Mouse (Mus musculus): ENCODE results near the gene Bbs4. TPM values are rescaled to one million over a fixed set of nuclear protein-coding genes. Genes with fewer than 3 reads are reported as not detected.

Gene Bbs4
- total RNA-seq (2014; rRNA removed) = 2.2 and 2.9 TPM in 2 replicates
- polyA plus RNA-seq (2012; rRNA removed) = 0.50 and 0.57 TPM in 2 replicates

DNA sequence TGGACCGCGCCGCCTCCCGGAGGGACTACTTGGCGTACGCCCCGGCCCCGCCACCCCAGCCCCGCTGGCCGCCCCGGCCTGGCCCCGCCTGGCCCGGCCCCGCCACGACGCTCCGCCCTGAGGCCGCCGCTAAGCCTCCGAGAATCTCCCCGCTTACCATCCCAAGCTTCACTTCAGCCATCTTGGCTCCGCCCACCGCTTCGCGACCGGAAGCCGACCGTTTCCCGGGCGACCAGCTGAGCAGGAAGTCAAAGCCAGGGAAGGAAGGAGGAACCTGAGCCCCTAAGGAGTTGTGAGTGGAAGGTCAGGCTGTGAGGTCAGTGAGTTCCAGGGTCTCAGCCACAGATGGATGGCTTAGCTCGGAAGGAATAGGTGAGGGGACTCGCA is at the start of gene Bbs4:
Gene Bbs4 (minus strand): TSS at position 256 of the 387 bp plus-strand sequence.
- DNase-seq (ENCODE audit: extremely low read depth, low read depth, low spot score) = peak; percentile 85
- TF ChIP-seq POLR2A (IDR thresholded peaks at IDR 0.05; ENCODE audit: extremely low read depth, insufficient read depth, low read length) (0 out of 2 replicates have a peak, but pooled peaks have one; percentile 34), CTCF (IDR thresholded peaks at IDR 0.05; ENCODE audit: low read depth, low read length) (no peak)
- peak within 1 kb of the TSS; percentile 77 for H3K4me3 ChIP-seq (ENCODE audit: insufficient read depth, low read depth, low read length)
- H3K36me3 ChIP-seq (ENCODE audit: control insufficient read depth, insufficient read depth, low read length) = no peaks in the 10 kb centered on the region
- no peaks in the 10 kb centered on the region for H3K27me3 ChIP-seq (ENCODE audit: control insufficient read depth, insufficient read depth, low read length)
- peak within 1 kb of the TSS; percentile 82 for H3K9ac ChIP-seq (ENCODE audit: low read depth, low read length)
- peak within 1 kb of the TSS; percentile 76 for H3K27ac ChIP-seq (replicated peaks; ENCODE audit: insufficient read depth, low read depth, low read length)
- WGBS = 2% methylated on average over 25 of the region's 32 CpGs
- H3K4me1 ChIP-seq (ENCODE audit: control insufficient read depth, insufficient read depth, low read length) = peaks cover 2% of the 10 kb centered on the region; the same call in 1 of the 2 replicates
- no peaks in the 10 kb centered on the region for H3K79me2 ChIP-seq (ENCODE audit: control insufficient read depth, insufficient read depth, low read length)

DNA sequence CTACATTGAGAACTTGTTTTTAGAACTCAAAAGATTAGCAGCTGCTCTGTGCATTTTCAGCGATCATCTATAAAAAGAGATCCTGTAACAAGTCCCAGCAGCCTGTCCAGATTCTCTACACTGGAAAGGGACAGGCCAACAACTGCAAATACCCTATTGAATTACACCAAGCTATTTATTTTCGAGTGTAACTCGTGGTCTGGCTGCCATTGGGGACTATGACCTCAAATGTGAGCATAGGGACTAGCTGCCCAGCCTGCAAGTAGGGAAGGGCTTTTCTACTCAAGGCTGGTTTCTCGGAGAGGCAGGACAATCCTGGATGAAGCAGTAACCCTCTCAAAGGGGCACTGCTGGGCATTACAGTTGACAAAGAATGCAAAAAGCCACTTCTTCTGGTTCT is 35.8 kb upstream of the Bbs4 start:
- Histone ChIP-seq H3K9ac (ENCODE audit: low read depth, low read length) (no peak overlapping the region), H3K27ac (replicated peaks; ENCODE audit: insufficient read depth, low read depth, low read length) (no peak overlapping the region), H3K36me3 (ENCODE audit: control insufficient read depth, insufficient read depth, low read length) (peaks cover 28% of the 10 kb centered on the region), H3K4me3 (ENCODE audit: insufficient read depth, low read depth, low read length) (no peak overlapping the region), H3K4me1 (ENCODE audit: control insufficient read depth, insufficient read depth, low read length) (no peaks in the 10 kb centered on the region), H3K27me3 (ENCODE audit: control insufficient read depth, insufficient read depth, low read length) (no peaks in the 10 kb centered on the region), H3K79me2 (ENCODE audit: control insufficient read depth, insufficient read depth, low read length) (no peaks in the 10 kb centered on the region)
- TF ChIP-seq CTCF (IDR thresholded peaks at IDR 0.05; ENCODE audit: low read depth, low read length) (no peak), POLR2A (IDR thresholded peaks at IDR 0.05; ENCODE audit: extremely low read depth, insufficient read depth, low read length) (no peak)
- no peak for DNase-seq (ENCODE audit: extremely low read depth, low read depth, low spot score)
- 65% methylated on average over 4 of the region's 4 CpGs for WGBS

DNA sequence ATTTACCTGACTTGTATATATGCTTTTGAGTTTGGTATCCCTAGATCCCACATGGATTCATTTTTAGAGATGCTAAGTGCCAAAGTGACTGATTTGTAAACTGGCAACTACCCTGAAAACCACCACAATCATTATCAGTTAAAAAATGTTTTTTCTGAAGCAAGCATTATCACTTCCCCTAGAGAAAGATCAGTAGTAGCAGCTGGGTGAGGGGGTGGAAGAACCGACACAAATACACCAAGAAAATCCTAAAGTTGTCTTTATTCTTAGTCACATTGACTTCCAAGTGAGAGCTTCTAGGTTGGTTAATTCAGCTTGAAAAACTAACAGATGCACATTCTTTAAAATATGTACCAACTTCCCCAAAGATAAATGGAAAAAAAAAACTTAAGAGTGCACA is 35.0 kb upstream of the Bbs4 start:
- no peaks in the 10 kb centered on the region for H3K4me1 ChIP-seq (ENCODE audit: control insufficient read depth, insufficient read depth, low read length)
- no peak overlapping the region for H3K9ac ChIP-seq (ENCODE audit: low read depth, low read length)
- no peaks in the 10 kb centered on the region for H3K27me3 ChIP-seq (ENCODE audit: control insufficient read depth, insufficient read depth, low read length)
- WGBS = 73% methylated on average over 1 of the region's 1 CpGs
- no peaks in the 10 kb centered on the region for H3K79me2 ChIP-seq (ENCODE audit: control insufficient read depth, insufficient read depth, low read length)
- DNase-seq (ENCODE audit: extremely low read depth, low read depth, low spot score) = no peak
- H3K36me3 ChIP-seq (ENCODE audit: control insufficient read depth, insufficient read depth, low read length) = peaks cover 21% of the 10 kb centered on the region
- no peak overlapping the region for H3K27ac ChIP-seq (replicated peaks; ENCODE audit: insufficient read depth, low read depth, low read length)
- H3K4me3 ChIP-seq (ENCODE audit: insufficient read depth, low read depth, low read length) = no peak overlapping the region
- no peak for TF ChIP-seq POLR2A (IDR thresholded peaks at IDR 0.05; ENCODE audit: extremely low read depth, insufficient read depth, low read length)
- no peak for TF ChIP-seq CTCF (IDR thresholded peaks at IDR 0.05; ENCODE audit: low read depth, low read length)

DNA sequence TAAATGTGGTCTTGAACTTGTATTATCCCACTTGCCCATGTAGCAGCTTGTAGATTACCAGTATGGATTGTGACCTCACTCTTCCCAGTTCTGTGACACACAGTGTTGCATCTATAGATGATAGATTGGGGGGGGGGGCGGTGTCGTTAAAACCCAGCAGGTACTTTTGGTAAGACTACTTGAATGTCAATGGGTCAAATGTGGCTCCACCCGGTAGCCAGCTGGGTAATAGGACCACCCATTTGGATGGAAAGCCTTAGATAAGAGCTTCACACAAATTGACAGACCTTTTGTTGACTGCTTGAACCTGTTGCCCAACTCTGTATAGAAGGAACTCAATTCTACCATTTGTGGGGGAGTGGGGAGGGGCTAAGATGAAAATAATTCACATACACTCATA is 34.2 kb upstream of the Bbs4 start:
- Histone ChIP-seq H3K9ac (ENCODE audit: low read depth, low read length) (no peak overlapping the region), H3K27ac (replicated peaks; ENCODE audit: insufficient read depth, low read depth, low read length) (no peak overlapping the region), H3K4me1 (ENCODE audit: control insufficient read depth, insufficient read depth, low read length) (no peaks in the 10 kb centered on the region), H3K36me3 (ENCODE audit: control insufficient read depth, insufficient read depth, low read length) (peaks cover 14% of the 10 kb centered on the region), H3K4me3 (ENCODE audit: insufficient read depth, low read depth, low read length) (no peak overlapping the region), H3K79me2 (ENCODE audit: control insufficient read depth, insufficient read depth, low read length) (no peaks in the 10 kb centered on the region), H3K27me3 (ENCODE audit: control insufficient read depth, insufficient read depth, low read length) (no peaks in the 10 kb centered on the region)
- no peak for DNase-seq (ENCODE audit: extremely low read depth, low read depth, low spot score)
- 60% methylated on average over 3 of the region's 3 CpGs for WGBS
- TF ChIP-seq CTCF (IDR thresholded peaks at IDR 0.05; ENCODE audit: low read depth, low read length) (no peak), POLR2A (IDR thresholded peaks at IDR 0.05; ENCODE audit: extremely low read depth, insufficient read depth, low read length) (no peak)

DNA sequence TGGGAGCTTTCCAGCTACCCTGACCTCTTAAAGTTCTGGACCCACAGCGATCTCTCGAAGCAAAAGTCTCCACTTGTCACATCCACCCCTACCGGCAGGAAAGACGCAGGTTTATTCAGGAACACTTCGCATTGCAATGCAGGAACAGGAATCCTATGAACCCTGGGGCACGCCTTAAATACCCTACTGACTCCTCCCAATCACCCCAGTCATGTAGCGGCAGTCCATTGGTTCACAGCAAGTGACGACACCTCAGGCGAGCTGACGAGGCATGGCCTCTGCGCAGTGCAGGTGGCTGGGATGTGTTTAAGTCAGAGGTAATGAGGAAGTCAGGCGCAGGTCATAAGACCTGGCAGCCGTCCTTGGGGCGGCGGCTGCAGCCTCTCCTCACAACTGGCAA is 22.3 kb upstream of the Bbs4 start:
- Histone ChIP-seq H3K9ac (ENCODE audit: low read depth, low read length) (no peak overlapping the region), H3K27ac (replicated peaks; ENCODE audit: insufficient read depth, low read depth, low read length) (no peak overlapping the region), H3K36me3 (ENCODE audit: control insufficient read depth, insufficient read depth, low read length) (no peaks in the 10 kb centered on the region), H3K27me3 (ENCODE audit: control insufficient read depth, insufficient read depth, low read length) (no peaks in the 10 kb centered on the region), H3K4me3 (ENCODE audit: insufficient read depth, low read depth, low read length) (no peak overlapping the region), H3K4me1 (ENCODE audit: control insufficient read depth, insufficient read depth, low read length) (no peaks in the 10 kb centered on the region), H3K79me2 (ENCODE audit: control insufficient read depth, insufficient read depth, low read length) (no peaks in the 10 kb centered on the region)
- WGBS = 96% methylated on average over 15 of the region's 15 CpGs
- no peak for DNase-seq (ENCODE audit: extremely low read depth, low read depth, low spot score)
- TF ChIP-seq POLR2A (IDR thresholded peaks at IDR 0.05; ENCODE audit: extremely low read depth, insufficient read depth, low read length) (no peak), CTCF (IDR thresholded peaks at IDR 0.05; ENCODE audit: low read depth, low read length) (no peak)

DNA sequence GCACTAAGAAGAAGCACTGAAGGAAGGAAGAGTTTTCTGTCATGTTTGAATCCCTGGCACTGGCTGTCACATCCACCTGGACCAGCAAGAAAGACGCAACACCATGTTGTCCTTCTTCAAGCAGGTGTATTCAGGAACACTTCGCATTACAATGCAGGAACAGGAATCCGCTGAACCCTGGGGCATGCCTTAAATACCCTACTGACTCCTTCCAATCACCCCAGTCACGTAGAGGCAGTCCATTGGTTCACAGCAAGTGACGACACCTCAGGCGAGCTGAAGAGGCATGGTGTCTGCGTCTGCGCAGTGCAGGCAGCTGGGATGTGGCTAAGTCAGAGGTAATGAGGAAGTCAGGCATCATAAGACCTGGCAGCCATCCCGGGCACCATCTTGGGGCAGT is 16.3 kb upstream of the Bbs4 start:
- H3K9ac ChIP-seq (ENCODE audit: low read depth, low read length) = no peak overlapping the region
- WGBS = 90% methylated on average over 9 of the region's 9 CpGs
- DNase-seq (ENCODE audit: extremely low read depth, low read depth, low spot score) = no peak
- H3K4me1 ChIP-seq (ENCODE audit: control insufficient read depth, insufficient read depth, low read length) = no peaks in the 10 kb centered on the region
- H3K27ac ChIP-seq (replicated peaks; ENCODE audit: insufficient read depth, low read depth, low read length) = no peak overlapping the region
- H3K36me3 ChIP-seq (ENCODE audit: control insufficient read depth, insufficient read depth, low read length) = no peaks in the 10 kb centered on the region
- no peaks in the 10 kb centered on the region for H3K79me2 ChIP-seq (ENCODE audit: control insufficient read depth, insufficient read depth, low read length)
- TF ChIP-seq CTCF (IDR thresholded peaks at IDR 0.05; ENCODE audit: low read depth, low read length) (no peak), POLR2A (IDR thresholded peaks at IDR 0.05; ENCODE audit: extremely low read depth, insufficient read depth, low read length) (no peak)
- H3K4me3 ChIP-seq (ENCODE audit: insufficient read depth, low read depth, low read length) = no peak overlapping the region
- H3K27me3 ChIP-seq (ENCODE audit: control insufficient read depth, insufficient read depth, low read length) = no peaks in the 10 kb centered on the region
